Comparison of ENCODE assay signal across 9 mouse cellular contexts in genomic region chr2:22721522-22722470, GRCm38 (mm10). TPM values are rescaled to one million over a fixed set of nuclear protein-coding genes. Genes with fewer than 3 reads are reported as not detected.
DNase-seq lines count a peak whose midpoint lies in the region; ATAC-seq and TF ChIP-seq lines count a peak whose summit lies in the region.
"Had no signal": no experiment of that assay in that cellular context is flagged by ENCODE, and none has a peak within 500 bp of the region (broad histone marks: within the 10 kb centered on the region; RNA-seq: fewer than 3 reads in every experiment).

No protein-coding gene starts in this region.

- no peak overlapping the region for H3K4me2 ChIP-seq in embryonic facial prominence, embryonic 15.5 days (replicated peaks)
- no peak overlapping the region; the same call in 1 of the 2 replicates for H3K4me2 ChIP-seq in heart, embryonic 11.5 days
- H3K4me2 ChIP-seq in kidney, embryonic 14.5 days (replicated peaks; ENCODE audit: low read depth, low read length), result no peak overlapping the region
- 0 out of 2 replicates have a peak overlapping the region, but pooled peaks have one; percentile 15 for H3K4me2 ChIP-seq in liver, embryonic 11.5 days
- H3K4me2 ChIP-seq in neural tube, embryonic 12.5 days (replicated peaks), result no peak overlapping the region
- H3K4me2 ChIP-seq: liver, embryonic 15.5 days had no signal

- no peaks in the 10 kb centered on the region for H3K36me3 ChIP-seq in E14TG2a.4 (ENCODE audit: insufficient read depth, low read length)
- H3K36me3 ChIP-seq in embryonic facial prominence, embryonic 15.5 days, result no peaks in the 10 kb centered on the region
- no peaks in the 10 kb centered on the region for H3K36me3 ChIP-seq in heart, embryonic 11.5 days (ENCODE audit: control insufficient read depth, insufficient read depth, low read length)
- no peaks in the 10 kb centered on the region for H3K36me3 ChIP-seq in kidney, embryonic 14.5 days (ENCODE audit: control insufficient read depth, insufficient read depth, low read length)
- H3K36me3 ChIP-seq in liver, embryonic 11.5 days (ENCODE audit: control insufficient read depth, insufficient read depth, low read length), result no peaks in the 10 kb centered on the region
- H3K36me3 ChIP-seq in neural tube, embryonic 12.5 days, result no peaks in the 10 kb centered on the region
- H3K36me3 ChIP-seq in thymus, adult 2 months (ENCODE audit: control insufficient read depth, insufficient read depth, low read length), result no peaks in the 10 kb centered on the region
- H3K36me3 ChIP-seq: liver, embryonic 15.5 days had no signal

- no peak overlapping the region for H3K4me3 ChIP-seq in E14TG2a.4 (replicated peaks; ENCODE audit: low read length)
- no peak overlapping the region for H3K4me3 ChIP-seq in bone marrow macrophage, adult 2 months (ENCODE audit: insufficient read depth, low read length)
- no peak overlapping the region for H3K4me3 ChIP-seq in embryonic facial prominence, embryonic 15.5 days (replicated peaks)
- no peak overlapping the region for H3K4me3 ChIP-seq in heart, embryonic 11.5 days (ENCODE audit: low read depth, low read length)
- no peak overlapping the region for H3K4me3 ChIP-seq in kidney, embryonic 14.5 days (ENCODE audit: low read length)
- no peak overlapping the region for H3K4me3 ChIP-seq in liver, embryonic 11.5 days (ENCODE audit: low read depth, low read length)
- no peak overlapping the region for H3K4me3 ChIP-seq in neural tube, embryonic 12.5 days
- H3K4me3 ChIP-seq in thymus, adult 2 months (ENCODE audit: control insufficient read depth, insufficient read depth, low read length), result no peak overlapping the region
- H3K4me3 ChIP-seq: liver, embryonic 15.5 days had no signal

- no peaks in the 10 kb centered on the region; the same call in 1 of the 2 replicates for H3K4me1 ChIP-seq in E14TG2a.4 (replicated peaks; ENCODE audit: low read depth, low read length)
- H3K4me1 ChIP-seq in bone marrow macrophage, adult 2 months (ENCODE audit: control insufficient read depth, insufficient read depth, low read length), result peaks cover 13% of the 10 kb centered on the region
- no peaks in the 10 kb centered on the region for H3K4me1 ChIP-seq in embryonic facial prominence, embryonic 15.5 days
- no peaks in the 10 kb centered on the region for H3K4me1 ChIP-seq in heart, embryonic 11.5 days (ENCODE audit: control insufficient read depth, insufficient read depth, low read length)
- no peaks in the 10 kb centered on the region for H3K4me1 ChIP-seq in kidney, embryonic 14.5 days (ENCODE audit: control insufficient read depth, insufficient read depth, low read length)
- no peaks in the 10 kb centered on the region for H3K4me1 ChIP-seq in liver, embryonic 11.5 days (replicated peaks; ENCODE audit: control insufficient read depth, insufficient read depth, low read length)
- no peaks in the 10 kb centered on the region for H3K4me1 ChIP-seq in neural tube, embryonic 12.5 days
- 0 out of 2 replicates have a peak, but pooled peaks cover 2% of the 10 kb centered on the region for H3K4me1 ChIP-seq in thymus, adult 2 months (replicated peaks; ENCODE audit: control insufficient read depth, insufficient read depth, low read length)
- H3K4me1 ChIP-seq: liver, embryonic 15.5 days had no signal

- no peak for TF ChIP-seq POLR2A in bone marrow macrophage, adult 2 months (IDR thresholded peaks at IDR 0.05; ENCODE audit: borderline replicate concordance, low read depth, low read length)
- TF ChIP-seq POLR2A in thymus, adult 2 months (IDR thresholded peaks at IDR 0.05; ENCODE audit: control insufficient read depth, extremely low read depth, insufficient read depth, low read length, poor library complexity), result no peak

- H3K27ac ChIP-seq in bone marrow macrophage, adult 2 months (ENCODE audit: insufficient read depth, low read depth, low read length), result peak overlapping the region; percentile 25; the same call in 1 of the 2 replicates
- no peak overlapping the region for H3K27ac ChIP-seq in embryonic facial prominence, embryonic 15.5 days (replicated peaks)
- H3K27ac ChIP-seq in heart, embryonic 11.5 days (ENCODE audit: low read depth, low read length), result no peak overlapping the region
- H3K27ac ChIP-seq in kidney, embryonic 14.5 days (ENCODE audit: low read depth, low read length), result no peak overlapping the region
- H3K27ac ChIP-seq in liver, embryonic 11.5 days (ENCODE audit: low read depth, low read length), result no peak overlapping the region
- H3K27ac ChIP-seq in neural tube, embryonic 12.5 days, result no peak overlapping the region
- peak overlapping the region; percentile 37; the same call in 1 of the 2 replicates for H3K27ac ChIP-seq in thymus, adult 2 months (ENCODE audit: control insufficient read depth, insufficient read depth, low read length)
- H3K27ac ChIP-seq: liver, embryonic 15.5 days had no signal

- H3K9ac ChIP-seq in embryonic facial prominence, embryonic 15.5 days, result no peak overlapping the region
- H3K9ac ChIP-seq in heart, embryonic 11.5 days (ENCODE audit: low read depth, low read length), result no peak overlapping the region
- H3K9ac ChIP-seq in kidney, embryonic 14.5 days (ENCODE audit: low read depth, low read length), result no peak overlapping the region
- no peak overlapping the region for H3K9ac ChIP-seq in liver, embryonic 11.5 days (ENCODE audit: low read depth, low read length)
- no peak overlapping the region for H3K9ac ChIP-seq in neural tube, embryonic 12.5 days
- H3K9ac ChIP-seq: liver, embryonic 15.5 days had no signal

- H3K27me3 ChIP-seq in E14TG2a.4 (ENCODE audit: insufficient read depth, low read length), result no peaks in the 10 kb centered on the region
- H3K27me3 ChIP-seq in embryonic facial prominence, embryonic 15.5 days, result no peaks in the 10 kb centered on the region
- H3K27me3 ChIP-seq in heart, embryonic 11.5 days (ENCODE audit: control insufficient read depth, insufficient read depth, low read length), result no peaks in the 10 kb centered on the region
- H3K27me3 ChIP-seq in kidney, embryonic 14.5 days (ENCODE audit: control insufficient read depth, insufficient read depth, low read length), result no peaks in the 10 kb centered on the region
- no peaks in the 10 kb centered on the region for H3K27me3 ChIP-seq in liver, embryonic 11.5 days (replicated peaks; ENCODE audit: control insufficient read depth, insufficient read depth, low read length)
- H3K27me3 ChIP-seq in neural tube, embryonic 12.5 days (replicated peaks), result no peaks in the 10 kb centered on the region
- no peaks in the 10 kb centered on the region for H3K27me3 ChIP-seq in thymus, adult 2 months (ENCODE audit: control insufficient read depth, insufficient read depth, low read length)
- H3K27me3 ChIP-seq: liver, embryonic 15.5 days had no signal

- ATAC-seq in embryonic facial prominence, embryonic 15.5 days (ENCODE audit: insufficient number of reproducible peaks, low FRiP score, low TSS enrichment, low read depth), result peak; percentile 63; the same call in 1 of the 2 replicates
- peak; percentile 63; the same call in 1 of the 2 replicates for ATAC-seq in heart, embryonic 11.5 days (replicated peaks; ENCODE audit: insufficient number of reproducible peaks, low FRiP score, low TSS enrichment)
- peak; percentile 95 for ATAC-seq in kidney, embryonic 14.5 days (ENCODE audit: low FRiP score, low TSS enrichment)
- peak; percentile 66; the same call in 1 of the 2 replicates for ATAC-seq in liver, embryonic 11.5 days (replicated peaks; ENCODE audit: low FRiP score)
- ATAC-seq in neural tube, embryonic 12.5 days (ENCODE audit: low FRiP score, low read depth), result peak; percentile 92

- TF ChIP-seq CTCF in E14TG2a.4 (conservative IDR thresholded peaks at IDR 0.05; ENCODE audit: low read length), result peak; percentile 82
- TF ChIP-seq CTCF in bone marrow macrophage, adult 2 months (IDR thresholded peaks at IDR 0.05; ENCODE audit: low read depth, low read length), result no peak
- no peak for TF ChIP-seq CTCF in thymus, adult 2 months (IDR thresholded peaks at IDR 0.05; ENCODE audit: borderline replicate concordance, control insufficient read depth, extremely low read depth, insufficient read depth, low read length, poor library complexity)

- DNase-seq in liver, embryonic 11.5 days (ENCODE audit: low spot score), result no peak
- peak; percentile 85 for DNase-seq in thymus, adult 2 months

- WGBS in embryonic facial prominence, embryonic 15.5 days, result 23% methylated on average over 8 of the region's 8 CpGs
- 17% methylated on average over 8 of the region's 8 CpGs for WGBS in heart, embryonic 11.5 days (ENCODE audit: insufficient replicate concordance)
- 21% methylated on average over 8 of the region's 8 CpGs for WGBS in kidney, embryonic 14.5 days
- 22% methylated on average over 8 of the region's 8 CpGs for WGBS in liver, embryonic 11.5 days
- 33% methylated on average over 8 of the region's 8 CpGs for WGBS in neural tube, embryonic 12.5 days
- 13% methylated on average over 8 of the region's 8 CpGs for WGBS in thymus, adult 2 months

- H3K9me3 ChIP-seq in E14TG2a.4 (ENCODE audit: low read length), result no peaks in the 10 kb centered on the region
- H3K9me3 ChIP-seq in embryonic facial prominence, embryonic 15.5 days (replicated peaks), result no peaks in the 10 kb centered on the region
- H3K9me3 ChIP-seq in heart, embryonic 11.5 days (replicated peaks; ENCODE audit: control insufficient read depth, low read length), result no peaks in the 10 kb centered on the region
- no peaks in the 10 kb centered on the region for H3K9me3 ChIP-seq in kidney, embryonic 14.5 days (ENCODE audit: control insufficient read depth, low read length)
- no peaks in the 10 kb centered on the region for H3K9me3 ChIP-seq in liver, embryonic 11.5 days (ENCODE audit: control insufficient read depth, low read length)
- no peaks in the 10 kb centered on the region for H3K9me3 ChIP-seq in neural tube, embryonic 12.5 days
- H3K9me3 ChIP-seq: liver, embryonic 15.5 days had no signal

RNA-seq across cellular contexts. Expression of gene Apbb1ip, which starts 52.1 kb away (rescaled TPM):
- 171 and 182 TPM in 2 replicates for polyA plus RNA-seq in bone marrow macrophage, adult 2 months (2012; ENCODE audit: insufficient read depth, insufficient read length, missing spikeins)
- 3.0 and 3.5 TPM in 2 replicates for polyA plus RNA-seq in embryonic facial prominence, embryonic 15.5 days (2015; fragmentation: Nextera tagmentation; extraction: Ambion mirVana)
- 0.62 and 1.7 TPM in 2 replicates for polyA plus RNA-seq in heart, embryonic 11.5 days (2014; fragmentation: Nextera tagmentation; extraction: Ambion mirVana)
- 1.5 and 1.6 TPM in 2 replicates for polyA plus RNA-seq in kidney, embryonic 14.5 days (2014; fragmentation: Nextera tagmentation; extraction: Ambion mirVana)
- polyA plus RNA-seq in liver, embryonic 11.5 days (2014; fragmentation: Nextera tagmentation; extraction: Ambion mirVana), result 9.1 and 12.0 TPM in 2 replicates
- 0.65 and 1.3 TPM in 2 replicates for polyA plus RNA-seq in neural tube, embryonic 12.5 days (2016; fragmentation: Nextera tagmentation; extraction: Ambion mirVana)
- polyA plus RNA-seq in thymus, adult 2 months (2012; rRNA removed), result 45.2 and 52.3 TPM in 2 replicates

Comparison
In these comparisons a context has a peak if more than half of its experiments do, and no peak if none do; other contexts are left out.
1. H3K27ac ChIP-seq: peak in bone marrow macrophage, adult 2 months (single experiment) and thymus, adult 2 months (single experiment); none in embryonic facial prominence, embryonic 15.5 days (single experiment), heart, embryonic 11.5 days (single experiment), kidney, embryonic 14.5 days (single experiment), liver, embryonic 11.5 days (single experiment) and neural tube, embryonic 12.5 days (single experiment).
2. Peak in every context shown above with its lines, with median percentiles within 50 percentile points of each other: ATAC-seq.